Mouse (Mus musculus): ENCODE measurements at regions not wholly inside any gene's neighbourhood (a gene's known extent, or its start where the extent isn't known, plus 50 kb on each side); places are given as distances from the start of the nearest gene placed in this dataset.

DNA sequence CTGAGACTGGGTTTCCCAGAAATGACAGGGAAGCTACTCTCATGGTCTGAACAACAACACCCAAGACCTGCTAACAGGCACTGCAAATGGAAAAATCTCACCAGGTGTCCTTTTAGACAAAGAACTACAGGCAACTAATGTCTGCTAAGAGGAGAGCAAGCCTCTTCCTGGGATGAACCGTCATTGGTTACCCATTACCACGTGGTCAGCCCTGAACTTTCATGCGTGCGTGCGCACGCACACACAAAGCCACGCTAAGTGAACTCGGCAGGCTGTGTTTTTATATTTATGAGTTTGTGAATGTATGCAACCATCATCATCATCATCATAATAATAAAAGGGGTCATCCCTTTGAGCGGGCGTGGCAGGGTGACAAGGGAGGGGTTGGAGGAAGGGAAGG, 315.0 kb upstream of the Tbx3 start:
- DNase-seq (ENCODE audit: low spot score), result no peak

DNA sequence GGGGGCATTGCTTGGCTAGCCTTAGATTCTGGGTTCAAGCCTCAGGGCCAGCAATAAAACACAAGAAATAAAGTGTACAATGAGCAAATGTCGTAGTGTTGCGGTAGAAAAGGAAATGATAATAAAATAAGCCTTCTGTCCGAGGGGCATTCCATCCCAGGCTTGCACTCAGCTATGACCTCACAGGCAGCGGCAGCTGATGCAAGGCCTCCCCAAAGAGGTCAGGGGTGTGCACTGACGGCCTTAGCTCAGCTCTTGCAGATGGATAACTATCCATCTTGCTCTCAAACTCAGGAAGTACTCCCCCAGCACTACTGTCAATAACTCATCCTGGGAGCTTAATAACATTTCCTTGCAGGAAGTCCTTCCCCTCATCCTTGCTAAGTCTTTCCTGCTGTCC, 314.4 kb upstream of the Tbx3 start:
- no peak for DNase-seq (ENCODE audit: low spot score)

DNA sequence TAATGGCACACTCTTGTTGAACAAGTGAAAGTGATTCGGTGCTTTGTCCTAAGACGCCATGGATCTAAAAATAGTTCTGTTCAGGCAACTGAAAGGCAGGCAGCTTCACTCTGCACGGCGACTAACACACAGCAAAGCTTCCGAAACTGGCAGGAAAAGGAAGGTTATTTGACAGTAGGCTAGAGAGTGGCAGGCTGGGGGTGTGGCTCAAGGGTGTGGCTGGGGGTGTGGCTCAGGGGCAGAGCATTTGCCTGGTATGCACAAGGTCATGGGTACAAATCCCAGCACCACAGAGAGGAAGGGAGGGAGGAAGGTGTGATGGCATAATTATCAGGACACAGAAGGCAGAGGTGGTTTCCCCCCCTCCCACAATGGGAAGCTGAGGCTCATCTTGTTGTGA, 310.8 kb upstream of the Tbx3 start:
- no peak for DNase-seq (ENCODE audit: low spot score)

DNA sequence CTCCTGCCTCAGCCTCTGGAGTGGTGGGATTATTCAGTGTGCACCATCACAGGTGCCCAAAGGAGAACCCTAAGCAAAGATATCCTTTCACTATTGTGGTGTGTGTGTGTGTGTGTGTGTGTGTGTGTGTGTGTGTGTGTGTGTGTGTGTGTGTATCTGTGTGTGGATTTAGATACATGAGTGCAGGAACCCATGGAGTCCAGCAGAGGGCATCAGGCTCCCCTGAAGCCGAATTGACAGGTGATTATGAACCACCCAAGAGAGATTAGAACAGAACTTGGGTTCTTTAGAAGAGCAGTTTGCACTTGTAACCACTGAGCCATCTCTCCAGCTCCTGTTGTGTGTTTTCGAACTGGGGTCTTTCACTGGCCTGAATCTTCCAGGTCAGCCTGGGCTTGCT, 310.1 kb upstream of the Tbx3 start:
- no peak for DNase-seq (ENCODE audit: low spot score)

DNA sequence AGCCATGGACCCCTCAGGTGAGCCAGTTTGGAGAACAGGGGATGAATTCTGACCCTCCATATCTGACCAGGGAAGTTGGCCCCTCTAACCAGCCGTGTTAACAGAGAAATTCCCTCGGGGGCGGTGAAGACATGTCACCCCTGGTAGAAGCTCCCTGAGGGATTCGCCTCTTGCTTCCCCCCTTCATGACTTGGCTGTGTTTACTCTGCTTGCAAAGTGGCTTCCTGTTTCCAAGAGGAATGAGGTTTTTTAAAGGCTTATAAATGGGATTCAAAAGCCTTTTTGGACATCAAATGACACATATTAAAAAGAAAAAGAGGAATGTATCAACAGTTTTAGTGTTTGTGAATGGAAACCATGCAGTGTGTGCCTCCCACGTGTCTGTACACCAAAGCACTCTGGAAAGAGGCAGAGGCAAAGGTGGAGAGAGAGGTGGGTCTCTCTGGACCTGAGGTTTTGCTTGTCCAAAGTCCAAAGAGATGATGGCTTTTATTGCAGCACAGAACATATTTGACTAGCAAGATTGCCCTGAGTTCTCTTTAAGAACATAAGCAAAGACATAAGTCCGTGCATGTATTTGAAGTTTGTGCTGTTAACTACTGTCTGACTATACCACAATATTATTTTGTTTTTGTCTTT, 308.9 kb upstream of the Tbx3 start:
- no peak for DNase-seq (ENCODE audit: low spot score)

DNA sequence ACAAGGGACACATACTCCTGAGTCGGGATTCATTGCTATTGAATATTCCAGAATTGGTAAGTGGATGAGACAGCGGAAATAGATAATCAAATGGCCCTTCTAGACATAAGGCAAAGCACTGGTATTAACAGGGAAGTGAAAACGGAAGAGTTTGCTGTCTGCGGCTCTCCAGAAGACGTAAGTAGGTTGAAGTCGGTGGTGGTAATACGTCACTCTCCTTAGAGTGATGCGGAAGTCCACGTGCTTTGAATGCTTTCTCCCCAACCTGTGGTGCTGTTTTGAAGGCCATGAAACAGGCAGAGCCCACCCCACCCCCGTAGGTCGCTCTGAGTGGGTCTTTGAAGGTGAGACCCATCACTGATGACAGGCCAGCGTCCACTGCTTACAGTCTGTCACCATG, 308.0 kb upstream of the Tbx3 start:
- no peak for DNase-seq (ENCODE audit: low spot score)

DNA sequence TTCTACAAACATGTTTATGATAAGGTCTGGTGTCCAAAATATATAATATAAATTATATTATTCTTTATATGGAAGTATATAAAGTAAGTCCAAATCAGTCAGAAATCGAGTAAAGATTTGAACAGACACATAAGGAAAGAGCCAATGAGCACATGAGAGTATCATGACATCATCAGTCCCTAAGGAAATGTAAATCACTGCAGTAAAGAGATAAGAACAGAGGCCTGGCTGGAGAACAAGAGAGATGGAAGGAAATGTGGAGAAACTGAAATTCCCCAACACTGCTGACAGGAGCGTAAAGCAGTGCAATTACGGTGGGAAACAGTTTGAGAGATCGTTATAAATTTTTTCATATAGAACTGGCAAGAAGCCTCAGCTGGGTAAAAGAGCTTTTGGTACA, 306.2 kb upstream of the Tbx3 start:
- peak; percentile 33 for DNase-seq (ENCODE audit: low spot score)

DNA sequence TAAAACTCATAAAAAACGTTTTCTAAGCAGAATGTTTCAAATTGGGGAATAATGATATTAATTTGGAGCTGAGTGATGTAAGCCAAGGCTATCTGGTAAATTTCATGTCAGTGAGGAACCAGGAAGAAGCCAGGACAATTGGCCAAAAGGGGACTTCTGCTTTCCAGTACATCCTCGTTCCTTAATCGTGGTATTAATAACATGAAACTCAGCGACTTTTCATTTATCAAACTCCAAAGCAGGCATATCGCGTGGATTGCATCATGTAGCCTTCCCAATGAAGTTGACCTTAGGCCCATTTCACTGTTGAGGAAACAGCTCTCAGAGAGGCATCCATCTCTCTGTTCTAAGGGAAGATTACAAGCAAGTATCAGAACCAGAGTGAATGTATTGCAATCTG, 305.3 kb upstream of the Tbx3 start:
- DNase-seq (ENCODE audit: low spot score), result no peak

DNA sequence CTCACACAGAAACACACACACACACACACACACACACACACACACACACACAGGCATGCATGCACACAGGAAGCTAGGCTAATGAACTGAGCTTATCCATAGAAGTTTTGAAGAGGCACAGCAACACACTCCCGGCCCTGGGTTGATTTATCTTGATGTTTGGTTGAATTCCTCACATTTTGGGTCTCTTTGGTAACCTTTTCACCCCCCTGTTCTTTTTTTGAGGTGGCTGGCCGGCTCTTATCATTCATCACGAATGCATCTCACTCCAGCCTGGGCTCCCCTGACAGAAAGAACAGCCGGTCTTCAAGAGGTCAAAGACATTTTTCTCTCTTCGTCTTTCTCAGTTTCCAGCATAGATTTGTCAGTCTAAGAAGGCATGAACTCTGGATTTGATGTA, 304.2 kb upstream of the Tbx3 start:
- DNase-seq (ENCODE audit: low spot score), result peak; percentile 20

DNA sequence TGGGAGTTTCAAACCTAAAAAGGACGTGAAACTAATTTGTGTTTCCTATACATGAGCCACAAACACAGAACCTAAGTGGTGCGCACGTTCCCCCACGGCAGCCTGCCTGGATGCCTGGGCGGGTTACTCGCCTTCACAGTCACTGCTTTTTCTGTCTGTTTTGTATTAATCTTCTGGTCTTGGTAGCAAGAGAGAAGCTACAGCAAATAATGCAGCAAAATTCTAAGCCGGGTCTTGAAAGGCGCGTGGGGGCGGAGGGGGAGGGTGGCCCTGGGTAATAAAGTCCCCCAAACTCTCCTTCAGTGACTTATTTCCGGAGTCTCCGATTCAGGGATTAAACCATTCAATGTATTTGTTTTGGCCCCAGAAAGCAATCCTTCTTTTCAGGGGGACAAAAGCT, 300.0 kb upstream of the Tbx3 start:
- no peak for DNase-seq (ENCODE audit: low spot score)

DNA sequence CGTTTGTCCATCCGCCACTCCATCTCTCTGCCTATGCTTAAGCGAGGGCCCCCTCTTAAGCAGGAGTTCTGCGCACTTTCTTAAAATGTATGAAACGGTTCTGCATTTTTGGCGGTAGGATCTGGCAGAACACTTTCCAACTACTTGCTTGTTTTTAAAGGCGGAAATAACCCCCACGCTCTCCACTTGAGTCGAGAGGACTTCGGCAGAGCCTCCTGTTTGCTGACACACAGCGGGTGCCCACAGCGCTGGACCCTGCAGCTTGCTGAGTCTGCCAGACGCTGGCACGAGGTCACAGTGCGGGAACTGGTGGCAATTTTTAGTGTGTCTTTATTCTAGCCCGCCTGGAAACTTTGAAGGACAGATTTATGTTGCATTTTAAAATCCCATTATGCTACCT, 299.5 kb upstream of the Tbx3 start:
- DNase-seq (ENCODE audit: low spot score), result peak; percentile 41

DNA sequence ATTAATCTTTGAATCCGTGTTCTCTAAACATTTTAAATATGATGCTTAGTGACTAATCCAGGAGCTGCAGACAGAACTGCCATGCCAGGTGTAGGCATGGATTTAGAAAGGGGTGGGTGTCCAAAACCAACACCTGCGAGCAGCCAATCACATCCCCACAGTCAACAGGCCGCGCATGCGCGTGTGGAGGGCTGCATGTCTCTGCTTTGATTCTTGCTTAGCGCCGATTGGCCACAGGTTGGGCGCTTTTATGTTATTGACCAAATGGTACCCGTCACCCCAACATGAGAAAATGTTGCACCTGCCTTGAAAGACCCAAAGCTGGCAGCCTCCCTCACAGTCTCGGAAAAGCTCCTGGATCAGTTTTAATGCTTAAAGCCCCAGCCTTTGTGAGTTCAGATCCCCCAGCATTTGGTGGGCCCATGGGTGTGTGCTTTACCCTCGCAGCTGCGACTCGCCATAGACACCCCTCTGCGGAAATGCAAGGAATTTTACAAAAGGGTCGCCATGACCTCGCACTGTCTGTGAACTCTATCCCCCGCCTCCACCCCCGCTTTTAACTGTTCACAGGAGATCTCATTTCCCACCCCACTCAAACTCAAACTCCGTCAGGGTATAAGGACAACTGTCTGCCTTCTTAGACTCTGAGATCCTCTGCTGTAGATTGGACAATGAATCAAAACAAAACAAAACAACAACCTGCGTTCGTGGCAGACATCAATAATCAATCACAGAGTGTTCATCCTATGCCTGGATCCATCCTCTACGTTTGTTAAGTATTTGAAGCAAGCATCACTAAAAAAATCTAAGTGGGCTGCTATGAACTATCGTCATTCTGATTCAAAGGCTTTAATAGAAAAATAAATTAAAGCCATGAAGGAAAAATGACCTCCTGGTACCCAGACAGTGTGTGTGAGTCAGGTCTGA, 296.4 kb upstream of the Tbx3 start:
- DNase-seq (ENCODE audit: low spot score), result no peak

DNA sequence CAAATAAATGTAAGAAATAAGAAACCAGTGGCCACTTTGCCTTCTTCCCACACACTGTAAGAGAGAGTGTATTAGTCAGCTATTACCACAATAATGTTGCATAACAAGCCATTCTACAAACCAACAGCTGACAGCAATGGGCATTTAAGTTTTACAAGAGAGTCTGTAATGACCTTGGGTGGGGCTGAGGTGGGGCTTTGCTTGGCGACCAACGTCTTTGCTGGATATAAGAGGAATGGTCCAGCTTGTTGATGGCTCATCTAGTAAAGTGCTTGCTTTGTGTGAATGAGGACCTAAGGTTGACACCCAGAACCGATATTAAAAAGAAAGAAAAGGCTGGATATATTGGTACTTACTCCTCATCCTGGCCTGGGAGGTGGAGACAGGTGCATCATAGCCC, 295.6 kb upstream of the Tbx3 start:
- no peak for DNase-seq (ENCODE audit: low spot score)

DNA sequence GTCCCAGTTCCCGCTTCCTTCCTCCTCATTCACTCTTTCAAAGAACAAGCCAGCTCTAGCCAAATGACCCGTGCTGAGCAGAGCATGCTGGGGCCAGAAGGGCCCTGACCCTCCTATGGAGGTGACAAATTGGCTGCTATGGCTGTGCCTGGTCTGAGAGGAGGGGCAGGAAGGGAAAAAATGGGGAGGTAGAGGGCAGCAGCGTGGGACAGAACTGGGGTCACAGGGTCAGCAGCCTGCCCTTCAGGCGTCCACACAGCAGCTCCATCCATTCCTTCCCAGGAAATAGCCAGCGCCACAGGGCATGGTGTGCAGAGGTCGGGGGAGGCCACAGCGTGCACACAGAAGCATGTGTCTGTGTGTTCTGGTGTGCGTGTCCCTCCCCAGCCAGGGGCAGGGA, 292.2 kb upstream of the Tbx3 start:
- DNase-seq (ENCODE audit: low spot score), result peak; percentile 91

DNA sequence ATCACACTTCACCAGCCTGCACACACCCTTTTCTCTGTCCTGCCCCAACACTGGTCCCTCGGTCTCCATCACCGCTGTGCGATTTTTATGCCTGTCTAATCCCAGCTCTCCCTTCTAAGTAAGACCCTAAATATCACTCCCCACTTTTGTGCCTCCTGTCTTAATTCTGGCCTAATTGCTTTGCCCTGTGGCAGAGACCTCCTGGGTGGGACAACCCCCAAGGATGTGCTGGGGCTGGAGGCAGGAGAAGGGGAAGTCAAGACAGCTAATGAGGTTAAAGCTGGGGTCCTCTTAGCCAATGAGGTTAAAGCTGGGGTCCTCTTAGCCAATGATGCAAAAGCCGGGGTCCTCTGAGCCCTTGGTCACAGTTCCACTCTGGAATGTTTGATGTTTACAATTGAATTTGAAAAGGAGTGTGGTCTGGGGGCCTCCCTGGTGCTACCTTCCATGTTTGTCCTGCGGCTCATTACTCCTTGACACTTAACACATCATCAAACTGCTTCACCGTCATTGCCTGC, 290.5 kb upstream of the Tbx3 start:
- no peak for DNase-seq (ENCODE audit: low spot score)

DNA sequence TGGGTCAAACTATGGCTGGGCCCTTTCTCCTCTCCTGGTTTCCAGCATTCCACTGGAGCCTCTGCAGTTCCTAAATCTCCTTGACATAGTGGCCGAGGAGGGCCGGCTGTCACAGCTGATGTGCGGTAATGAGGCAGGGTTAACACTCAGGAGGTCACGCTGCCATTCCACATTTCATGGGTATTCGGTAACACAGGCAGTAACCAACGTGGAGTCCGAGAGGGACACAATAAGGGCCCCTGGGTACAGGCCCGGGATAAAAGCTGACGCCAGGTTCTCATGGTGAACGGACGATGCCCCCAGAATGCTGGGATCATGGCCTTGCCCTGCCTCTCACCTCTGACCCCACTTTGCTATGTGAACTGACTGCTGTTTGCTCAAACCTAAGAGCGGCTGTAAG, 289.0 kb upstream of the Tbx3 start:
- DNase-seq (ENCODE audit: low spot score), result peak; percentile 80

DNA sequence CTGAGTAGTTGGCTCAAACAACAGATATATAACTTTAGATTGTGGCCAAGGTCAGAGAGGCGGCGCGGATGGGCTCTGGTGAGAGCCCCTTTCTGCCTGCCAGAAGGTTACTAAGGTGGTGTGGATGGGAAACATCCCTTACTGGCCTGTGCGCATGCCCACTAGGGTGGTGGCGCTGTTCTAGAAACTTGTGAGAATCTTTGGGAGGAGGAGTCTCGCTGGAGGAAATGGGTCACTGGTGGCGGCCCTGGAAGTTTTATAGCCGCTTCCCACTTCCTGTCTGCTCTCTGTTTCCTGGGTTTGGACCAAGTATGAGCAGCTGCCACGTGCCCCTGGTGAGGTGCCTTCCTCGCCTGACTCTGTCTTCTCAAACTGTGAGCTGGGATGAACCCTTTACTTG, 285.0 kb upstream of the Tbx3 start:
- DNase-seq (ENCODE audit: low spot score), result no peak

DNA sequence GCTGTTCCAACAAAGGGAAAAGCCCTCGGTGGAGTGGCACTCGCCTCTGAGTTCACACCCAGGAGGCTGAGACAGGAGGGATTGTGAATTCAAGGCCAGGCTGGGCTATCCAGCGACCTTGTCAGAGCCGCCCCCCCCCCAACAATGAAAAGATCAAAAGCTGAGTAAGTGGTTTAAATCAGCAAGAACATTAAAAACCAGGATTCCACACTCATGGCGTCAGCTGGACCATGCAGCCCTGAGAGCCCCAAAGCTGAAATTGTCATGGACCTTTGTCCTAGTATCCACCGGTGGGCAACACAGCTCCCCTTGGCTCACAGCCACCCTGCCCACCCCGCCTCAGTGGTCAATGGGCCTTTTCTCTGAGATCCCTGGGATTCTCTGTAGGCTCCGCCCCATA, 283.6 kb upstream of the Tbx3 start:
- no peak for DNase-seq (ENCODE audit: low spot score)

DNA sequence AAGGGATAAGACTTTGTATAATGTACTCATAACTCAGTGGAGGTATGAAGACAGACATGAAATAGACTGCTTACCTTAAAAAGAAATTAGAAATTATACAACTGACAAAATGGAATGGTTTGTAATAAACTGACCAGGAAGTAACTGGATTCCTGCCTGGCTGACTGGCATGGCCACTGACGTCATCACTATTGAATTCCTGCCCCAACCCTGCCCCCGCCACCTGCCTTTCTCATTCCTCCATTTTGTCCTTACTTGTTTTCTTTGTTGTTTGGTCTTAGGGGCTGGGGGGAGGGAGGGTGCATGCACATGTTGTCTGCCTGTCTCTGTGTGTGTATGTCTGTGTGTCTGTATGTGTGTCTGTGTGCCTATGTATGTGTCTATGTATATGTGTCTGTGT, 283.2 kb upstream of the Tbx3 start:
- no peak for DNase-seq (ENCODE audit: low spot score)

DNA sequence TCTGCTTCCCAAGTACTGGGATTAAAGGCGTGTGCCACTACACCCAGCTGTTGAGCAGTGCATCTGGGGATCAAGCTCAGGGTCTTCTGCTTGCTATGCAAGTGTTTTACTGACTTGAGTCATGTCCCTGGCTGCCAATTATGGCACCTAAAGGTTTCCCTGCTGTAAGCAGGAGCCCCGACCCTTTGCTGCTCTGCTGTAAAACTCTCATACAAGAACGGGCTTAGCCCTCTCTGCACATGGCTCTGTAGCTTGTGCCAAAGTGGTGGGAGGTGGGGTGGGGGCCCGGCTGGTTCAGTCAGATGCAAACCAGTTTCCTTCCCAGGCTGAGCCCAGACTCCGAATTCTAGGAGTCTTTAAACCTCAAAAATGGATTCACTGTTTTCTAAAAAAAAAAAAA, 281.6 kb upstream of the Tbx3 start:
- no peak for DNase-seq (ENCODE audit: low spot score)

DNA sequence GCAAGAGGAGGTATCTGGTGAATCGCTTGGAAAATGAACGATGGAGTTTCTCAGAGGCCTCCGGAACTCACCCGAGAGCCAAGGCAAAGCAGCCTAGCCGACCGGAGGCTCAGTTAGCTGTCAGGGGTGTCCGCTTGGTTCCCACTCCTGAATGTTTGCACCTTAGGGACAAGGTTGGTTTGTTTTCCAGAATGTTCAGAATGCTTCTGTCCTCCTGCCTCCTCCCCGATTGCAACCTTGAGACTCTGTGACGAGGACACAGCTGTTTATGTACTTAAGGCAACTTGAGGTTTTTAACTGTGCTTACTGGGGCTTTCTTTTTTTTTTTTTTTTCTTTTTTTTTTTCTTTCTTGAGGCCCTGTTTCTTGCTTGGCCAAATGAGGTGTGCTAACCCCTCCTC, 281.1 kb upstream of the Tbx3 start:
- no peak for DNase-seq (ENCODE audit: low spot score)

DNA sequence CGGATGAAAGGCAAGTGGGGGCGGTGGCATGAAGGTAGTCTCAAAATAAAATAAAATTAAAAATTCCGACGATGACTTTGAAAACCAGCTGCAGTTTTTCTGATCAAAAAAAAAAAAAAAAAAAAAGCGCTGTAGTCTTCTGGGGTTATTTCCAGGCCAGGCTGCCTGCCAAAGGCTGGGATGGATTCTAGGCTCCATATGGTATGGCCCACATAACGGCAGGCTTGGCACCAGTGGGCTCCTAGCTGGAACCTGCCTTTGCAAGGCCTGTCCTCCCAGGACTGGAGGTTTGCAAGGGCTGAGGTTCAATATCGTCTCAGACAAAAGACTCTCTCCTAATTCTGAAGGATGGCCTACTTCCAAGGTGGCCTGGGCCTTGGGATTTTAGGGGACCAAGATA, 280.6 kb upstream of the Tbx3 start:
- DNase-seq (ENCODE audit: low spot score), result no peak

DNA sequence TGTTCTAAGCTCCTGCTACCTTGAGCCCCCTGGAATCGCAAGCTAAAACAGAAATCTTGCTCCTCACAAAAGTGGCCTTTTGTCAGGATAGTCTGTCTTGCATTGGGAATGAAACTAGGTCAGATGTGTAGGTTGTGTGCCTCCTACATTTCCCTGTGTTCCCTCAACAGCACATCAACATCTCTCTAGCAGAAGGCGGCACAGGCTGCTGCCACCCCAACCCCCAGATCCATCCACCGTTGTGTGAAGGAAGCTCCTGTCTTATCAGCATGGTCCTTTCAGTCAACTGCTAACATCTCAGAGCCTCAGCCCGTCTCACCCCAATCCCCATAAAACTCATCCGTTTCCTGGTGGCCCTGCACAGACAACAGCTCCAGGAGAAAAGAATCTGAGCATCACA, 272.0 kb upstream of the Tbx3 start:
- DNase-seq (ENCODE audit: low spot score), result no peak

All from embryo, embryonic 10 days (tissue).